Mouse (Mus musculus) kidney, embryonic 16.5 days (tissue): ENCODE results near the gene Ptprc. TPM values are rescaled to one million over a fixed set of nuclear protein-coding genes. Genes with fewer than 3 reads are reported as not detected.
A peak's percentile ranks its signal among the peaks of the same experiment; 100 is the strongest.

ENCODE experiments used
- ATAC-seq: fragments of 200-750 bp; cut with Nextera tagmentation; 2 replicates; pipeline ENCODE4 v1.8.0; 2017; ENCODE audit warnings: moderate TSS enrichment; ENCODE audit not compliant: low FRiP score, low TSS enrichment
- H3K27ac ChIP-seq: fragments of 300-500 bp; sonication (generic); 2 replicates; pipeline ENCODE4 v1.5.1; 2014; ENCODE audit warnings: low read length
- H3K27me3 ChIP-seq: fragments of 300-500 bp; sonication (generic); 2 replicates; pipeline ENCODE4 v1.6.1; 2014; ENCODE audit warnings: low read length, control low read depth, mixed read lengths; ENCODE audit not compliant: insufficient read depth
- H3K36me3 ChIP-seq: fragments of 300-500 bp; sonication (generic); 2 replicates; pipeline ENCODE4 v1.6.1; 2014; ENCODE audit warnings: low read length, control low read depth, mixed read lengths; ENCODE audit not compliant: insufficient read depth
- H3K4me1 ChIP-seq: fragments of 300-500 bp; sonication (generic); 2 replicates; pipeline ENCODE4 v1.6.1; 2014; ENCODE audit warnings: low read length, control low read depth, mixed read lengths; ENCODE audit not compliant: insufficient read depth
- H3K4me2 ChIP-seq: fragments of 300-500 bp; sonication (generic); replicated peaks from 2 replicates; pipeline ENCODE4 v1.6.1; 2014; ENCODE audit warnings: low read depth, low read length
- H3K4me3 ChIP-seq: fragments of 300-500 bp; sonication (generic); 2 replicates; pipeline ENCODE4 v1.5.1; 2014; ENCODE audit warnings: mild to moderate bottlenecking, low read length
- H3K9ac ChIP-seq: fragments of 300-500 bp; sonication (generic); replicated peaks from 2 replicates; pipeline ENCODE4 v1.6.1; 2014; ENCODE audit warnings: low read length
- H3K9me3 ChIP-seq: fragments of 300-500 bp; sonication (generic); 2 replicates; pipeline ENCODE4 v1.6.1; 2016; ENCODE audit warnings: low read length, control low read depth
- WGBS: fragments of 180-500 bp; shearing (Covaris S2); extraction: QIAGEN DNeasy Blood & Tissue Kit; methylation state at CpG from one replicate; pipeline ENCODE4 v1.1.7; 2014; 5-methylcytosine and 5-hydroxymethylcytosine counted together
- polyA plus RNA-seq: library from polyadenylated mRNA; unstranded; fragments of >200 nt; fragmentation: Nextera tagmentation; extraction: Ambion mirVana; gene quantifications from 2 replicates; pipeline ENCODE4 v1.2.1, GENCODE M21; 2015

Gene Ptprc
- polyA plus RNA-seq, 1 experiment from 2014 or later, result 5.0 TPM

GRCm38 (mm10) chr1:138136373-138136779 is 39.1 kb downstream of the Ptprc start:
- no peaks in the 10 kb centered on the region for H3K9me3 ChIP-seq
- peak overlapping the region; percentile 53 for H3K27ac ChIP-seq
- peak overlapping the region; percentile 26 for H3K4me3 ChIP-seq
- no peak for ATAC-seq
- peak overlapping the region; percentile 48 for H3K4me2 ChIP-seq
- no peaks in the 10 kb centered on the region for H3K36me3 ChIP-seq
- H3K27me3 ChIP-seq, result no peaks in the 10 kb centered on the region
- WGBS, result 44% methylated on average over 17 of the region's 17 CpGs
- H3K4me1 ChIP-seq, result 0 out of 2 replicates have a peak, but pooled peaks cover 3% of the 10 kb centered on the region
- H3K9ac ChIP-seq, result no peak overlapping the region

GRCm38 (mm10) chr1:138135637-138136372 is 39.7 kb downstream of the Ptprc start:
- Histone ChIP-seq H3K4me3 (peak overlapping the region; percentile 26), H3K9me3 (no peaks in the 10 kb centered on the region), H3K9ac (no peak overlapping the region), H3K27ac (peak overlapping the region; percentile 53), H3K27me3 (no peaks in the 10 kb centered on the region), H3K4me2 (peak overlapping the region; percentile 48), H3K4me1 (0 out of 2 replicates have a peak, but pooled peaks cover 3% of the 10 kb centered on the region), H3K36me3 (no peaks in the 10 kb centered on the region)
- ATAC-seq, result no peak
- WGBS, result 59% methylated on average over 9 of the region's 9 CpGs

GRCm38 (mm10) chr1:138135117-138135516 is 40.4 kb downstream of the Ptprc start:
- H3K4me2 ChIP-seq, result no peak overlapping the region
- no peak for ATAC-seq
- H3K27ac ChIP-seq, result no peak overlapping the region
- H3K27me3 ChIP-seq, result no peaks in the 10 kb centered on the region
- no peaks in the 10 kb centered on the region for H3K9me3 ChIP-seq
- H3K4me3 ChIP-seq, result no peak overlapping the region
- no peaks in the 10 kb centered on the region for H3K36me3 ChIP-seq
- H3K4me1 ChIP-seq, result 0 out of 2 replicates have a peak, but pooled peaks cover 3% of the 10 kb centered on the region
- no peak overlapping the region for H3K9ac ChIP-seq

- 0 out of 2 replicates have a peak, but pooled peaks cover 3% of the 10 kb centered on the region for H3K4me1 ChIP-seq
- H3K36me3 ChIP-seq, result no peaks in the 10 kb centered on the region
- 86% methylated on average over 6 of the region's 6 CpGs for WGBS
- H3K9me3 ChIP-seq, result no peaks in the 10 kb centered on the region
- H3K27me3 ChIP-seq, result no peaks in the 10 kb centered on the region
- H3K4me2 ChIP-seq, result no peak overlapping the region
- no peak overlapping the region for H3K9ac ChIP-seq
- H3K27ac ChIP-seq, result no peak overlapping the region
- no peak for ATAC-seq
- no peak overlapping the region for H3K4me3 ChIP-seq
Observed at GRCm38 (mm10) chr1:138134324-138134723, 41.2 kb downstream of the Ptprc start.

- no peak overlapping the region for H3K4me2 ChIP-seq
- no peak overlapping the region for H3K27ac ChIP-seq
- 0 out of 2 replicates have a peak, but pooled peaks cover 3% of the 10 kb centered on the region for H3K4me1 ChIP-seq
- no peak overlapping the region for H3K4me3 ChIP-seq
- H3K27me3 ChIP-seq, result no peaks in the 10 kb centered on the region
- no peak overlapping the region for H3K9ac ChIP-seq
- ATAC-seq, result no peak
- H3K9me3 ChIP-seq, result no peaks in the 10 kb centered on the region
- no peaks in the 10 kb centered on the region for H3K36me3 ChIP-seq
- 74% methylated on average over 2 of the region's 2 CpGs for WGBS
Observed at GRCm38 (mm10) chr1:138131739-138132138, 43.8 kb downstream of the Ptprc start.

- no peak overlapping the region for H3K4me2 ChIP-seq
- H3K9me3 ChIP-seq, result no peaks in the 10 kb centered on the region
- H3K36me3 ChIP-seq, result no peaks in the 10 kb centered on the region
- no peak for ATAC-seq
- WGBS, result 44% methylated on average over 4 of the region's 4 CpGs
- no peak overlapping the region for H3K4me3 ChIP-seq
- no peaks in the 10 kb centered on the region for H3K4me1 ChIP-seq
- H3K27ac ChIP-seq, result no peak overlapping the region
- no peaks in the 10 kb centered on the region for H3K27me3 ChIP-seq
- no peak overlapping the region for H3K9ac ChIP-seq
Observed at GRCm38 (mm10) chr1:138130145-138130544, 45.4 kb downstream of the Ptprc start.

GRCm38 (mm10) chr1:138126843-138127242 is 48.7 kb downstream of the Ptprc start:
- Histone ChIP-seq H3K4me1 (no peaks in the 10 kb centered on the region), H3K4me2 (no peak overlapping the region), H3K9me3 (no peaks in the 10 kb centered on the region), H3K27ac (no peak overlapping the region), H3K36me3 (no peaks in the 10 kb centered on the region), H3K9ac (no peak overlapping the region), H3K27me3 (no peaks in the 10 kb centered on the region), H3K4me3 (no peak overlapping the region)
- 61% methylated on average over 8 of the region's 8 CpGs for whole genome bisulfite sequencing
- ATAC-seq, result no peak

GRCm38 (mm10) chr1:138125281-138125680 is 50.2 kb downstream of the Ptprc start:
- no peaks in the 10 kb centered on the region for H3K36me3 ChIP-seq
- no peak overlapping the region for H3K27ac ChIP-seq
- no peak overlapping the region for H3K4me2 ChIP-seq
- no peak overlapping the region for H3K4me3 ChIP-seq
- H3K27me3 ChIP-seq, result no peaks in the 10 kb centered on the region
- H3K9ac ChIP-seq, result no peak overlapping the region
- 66% methylated on average over 1 of the region's 1 CpGs for WGBS
- no peak for ATAC-seq
- H3K9me3 ChIP-seq, result no peaks in the 10 kb centered on the region
- no peaks in the 10 kb centered on the region for H3K4me1 ChIP-seq

- no peaks in the 10 kb centered on the region for H3K27me3 ChIP-seq
- H3K4me2 ChIP-seq, result no peak overlapping the region
- H3K9me3 ChIP-seq, result no peaks in the 10 kb centered on the region
- H3K4me1 ChIP-seq, result no peaks in the 10 kb centered on the region
- no peak overlapping the region for H3K27ac ChIP-seq
- WGBS, result 47% methylated on average over 3 of the region's 3 CpGs
- no peak overlapping the region for H3K4me3 ChIP-seq
- H3K9ac ChIP-seq, result no peak overlapping the region
- H3K36me3 ChIP-seq, result no peaks in the 10 kb centered on the region
- no peak for ATAC-seq
Observed at GRCm38 (mm10) chr1:138123866-138124265, 51.6 kb downstream of the Ptprc start.

- Histone ChIP-seq H3K36me3 (no peaks in the 10 kb centered on the region), H3K4me3 (no peak overlapping the region), H3K9me3 (no peaks in the 10 kb centered on the region), H3K9ac (no peak overlapping the region), H3K4me1 (no peaks in the 10 kb centered on the region), H3K27me3 (no peaks in the 10 kb centered on the region), H3K4me2 (no peak overlapping the region), H3K27ac (no peak overlapping the region)
- 64% methylated on average over 12 of the region's 12 CpGs for WGBS
- ATAC-seq, result no peak
Observed at GRCm38 (mm10) chr1:138119895-138120294, 55.6 kb downstream of the Ptprc start.
